Mouse (Mus musculus) heart, embryonic 12.5 days (tissue): Measurements from ENCODE around the gene Psmg1. TPM values are rescaled to one million over a fixed set of nuclear protein-coding genes. Genes with fewer than 3 reads are reported as not detected.
"Not testable (repeated sequence)": the region's sequence is repeated elsewhere in the genome, so short reads cannot be mapped to it uniquely, and the experiment has no call there.

Source experiments
- ATAC-seq: fragments of 200-750 bp; cut with Nextera tagmentation; 2 replicates; pipeline ENCODE4 v1.8.0; 2017; ENCODE audit warnings: moderate TSS enrichment, moderate library complexity; ENCODE audit not compliant: insufficient number of reproducible peaks, low FRiP score
- H3K27ac ChIP-seq: fragments of 300-500 bp; sonication (generic); 2 replicates; pipeline ENCODE4 v1.5.1; 2016; ENCODE audit warnings: mild to moderate bottlenecking, moderate library complexity; ENCODE audit not compliant: poor library complexity, severe bottlenecking
- H3K27me3 ChIP-seq: fragments of 300-500 bp; sonication (generic); replicated peaks from 2 replicates; pipeline ENCODE4 v1.6.1; 2016; ENCODE audit warnings: mild to moderate bottlenecking, moderate library complexity
- H3K36me3 ChIP-seq: fragments of 300-500 bp; sonication (generic); 2 replicates; pipeline ENCODE4 v1.6.1; 2016; ENCODE audit warnings: mild to moderate bottlenecking, moderate library complexity
- H3K4me1 ChIP-seq: fragments of 300-500 bp; sonication (generic); replicated peaks from 2 replicates; pipeline ENCODE4 v1.6.1; 2016; ENCODE audit warnings: mild to moderate bottlenecking
- H3K4me2 ChIP-seq: fragments of 300-500 bp; sonication (generic); 2 replicates; pipeline ENCODE4 v1.6.1; 2016; ENCODE audit warnings: mild to moderate bottlenecking, moderate library complexity
- H3K4me3 ChIP-seq: fragments of 300-500 bp; sonication (generic); 2 replicates; pipeline ENCODE4 v1.5.1; 2016; ENCODE audit warnings: mild to moderate bottlenecking
- H3K9ac ChIP-seq: fragments of 300-500 bp; sonication (generic); 2 replicates; pipeline ENCODE4 v1.6.1; 2016; ENCODE audit warnings: mild to moderate bottlenecking, moderate library complexity
- H3K9me3 ChIP-seq: fragments of 300-500 bp; sonication (generic); replicated peaks from 2 replicates; pipeline ENCODE4 v1.6.1; 2016; ENCODE audit warnings: mild to moderate bottlenecking, moderate library complexity
- WGBS: fragments of 180-500 bp; shearing (Covaris S2); methylation state at CpG from one replicate; pipeline ENCODE4 v1.1.7; 2016; 5-methylcytosine and 5-hydroxymethylcytosine counted together
- polyA plus RNA-seq: library from polyadenylated mRNA; unstranded; fragments of >200 nt; fragmentation: Nextera tagmentation; extraction: Ambion mirVana; gene quantifications from 2 replicates; pipeline ENCODE4 v1.2.1, GENCODE M21; 2016

Gene Psmg1
- polyA plus RNA-seq, result 65.7 and 72.8 TPM in 2 replicates

DNA sequence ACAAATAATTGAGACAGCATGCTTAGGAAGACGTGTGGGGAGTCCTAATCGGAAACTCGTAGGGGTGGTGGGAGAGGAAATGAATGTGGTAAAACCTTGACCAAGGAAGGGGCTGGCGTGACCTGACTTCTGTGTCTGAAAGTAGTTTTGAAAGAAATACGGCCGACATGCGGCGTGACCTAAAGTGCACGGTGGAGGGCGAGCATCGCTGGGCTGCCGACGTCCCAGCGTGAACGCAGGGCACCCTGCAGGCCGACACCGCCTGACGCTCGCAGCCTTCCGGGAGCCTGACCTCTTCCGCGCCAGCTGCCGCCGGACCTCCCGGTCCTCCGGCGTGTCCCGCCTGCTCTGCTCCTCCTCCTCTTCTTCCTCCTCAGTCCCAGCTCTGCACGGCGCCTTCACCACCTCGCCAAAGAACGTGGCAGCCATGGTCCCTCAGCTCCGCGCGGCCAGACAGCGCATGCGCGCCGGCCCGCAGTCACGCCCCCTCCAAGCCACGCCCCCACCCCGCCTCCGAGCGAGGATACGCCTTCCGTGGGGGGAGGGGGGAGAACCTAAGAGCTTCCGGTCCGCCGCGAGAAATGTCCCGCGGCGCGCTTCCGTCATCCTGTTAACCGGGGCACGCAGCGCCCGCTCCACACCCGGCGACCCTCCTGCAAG, at the start of gene Psmg1:
Psmg1 (minus strand) TSS at position 499 of the 660 bp plus-strand sequence.
- Histone ChIP-seq H3K4me1 (peaks cover 10% of the 10 kb centered on the region), H3K4me2 (peak within 1 kb of the TSS; percentile 74), H3K9ac (peak within 1 kb of the TSS; percentile 81), H3K36me3 (peaks cover 34% of the 10 kb centered on the region), H3K4me3 (peak within 1 kb of the TSS; percentile 83), H3K27ac (peak within 1 kb of the TSS; percentile 79), H3K9me3 (no peaks in the 10 kb centered on the region), H3K27me3 (no peaks in the 10 kb centered on the region)
- peak; percentile 93 for ATAC-seq
- under 1% methylated on average over 57 of the region's 62 CpGs for WGBS

DNA sequence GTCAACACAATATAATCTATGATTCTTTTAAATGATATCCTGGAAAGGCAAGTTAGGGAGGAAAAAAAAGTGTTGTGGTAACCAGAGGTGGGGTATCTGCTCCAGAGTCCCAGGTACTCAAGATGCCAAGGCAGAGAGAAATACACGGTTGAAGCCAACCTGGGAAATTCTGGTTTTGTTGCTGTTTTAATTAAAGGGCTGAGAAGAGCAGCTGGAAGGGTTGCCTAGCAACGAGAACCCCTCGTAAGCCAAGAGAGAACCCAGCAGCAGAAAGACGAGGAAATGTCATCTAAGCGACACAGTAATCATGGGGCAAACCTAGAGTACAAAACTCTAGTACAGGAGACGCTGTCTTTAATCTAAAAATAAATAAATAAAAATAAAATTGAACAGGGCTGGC, 48.8 kb upstream of the Psmg1 start:
- WGBS, result 79% methylated on average over 6 of the region's 6 CpGs
- Histone ChIP-seq H3K36me3 (peaks cover 94% of the 10 kb centered on the region), H3K27ac (no peak overlapping the region), H3K4me1 (no peaks in the 10 kb centered on the region), H3K4me2 (no peak overlapping the region), H3K4me3 (no peak overlapping the region), H3K9me3 (no peaks in the 10 kb centered on the region), H3K27me3 (no peaks in the 10 kb centered on the region), H3K9ac (no peak overlapping the region)
- no peak for ATAC-seq

DNA sequence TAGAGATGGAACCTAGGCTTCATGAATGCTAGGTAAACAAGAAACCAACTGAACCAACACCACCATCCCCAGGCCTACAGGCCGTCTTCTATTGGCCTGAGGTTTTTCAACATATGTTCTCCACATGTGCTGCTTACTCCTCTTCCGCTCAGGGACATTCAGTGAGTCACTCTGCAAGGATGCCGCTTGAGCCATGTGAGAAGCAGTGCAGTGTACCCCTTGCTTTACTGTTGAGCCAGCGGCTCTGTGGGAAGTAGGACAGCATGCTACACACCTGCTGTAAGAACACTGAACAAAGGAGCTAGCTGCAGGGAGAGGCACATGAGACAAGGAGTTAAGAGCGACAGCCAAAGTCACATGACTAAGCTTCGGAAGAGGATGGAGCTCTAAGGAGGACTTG, 43.7 kb upstream of the Psmg1 start:
- Histone ChIP-seq H3K4me2 (no peak overlapping the region), H3K27ac (no peak overlapping the region), H3K4me1 (no peaks in the 10 kb centered on the region), H3K9me3 (no peaks in the 10 kb centered on the region), H3K36me3 (peaks cover 93% of the 10 kb centered on the region), H3K4me3 (no peak overlapping the region), H3K27me3 (no peaks in the 10 kb centered on the region), H3K9ac (no peak overlapping the region)
- no peak for ATAC-seq
- 87% methylated on average over 6 of the region's 6 CpGs for WGBS

DNA sequence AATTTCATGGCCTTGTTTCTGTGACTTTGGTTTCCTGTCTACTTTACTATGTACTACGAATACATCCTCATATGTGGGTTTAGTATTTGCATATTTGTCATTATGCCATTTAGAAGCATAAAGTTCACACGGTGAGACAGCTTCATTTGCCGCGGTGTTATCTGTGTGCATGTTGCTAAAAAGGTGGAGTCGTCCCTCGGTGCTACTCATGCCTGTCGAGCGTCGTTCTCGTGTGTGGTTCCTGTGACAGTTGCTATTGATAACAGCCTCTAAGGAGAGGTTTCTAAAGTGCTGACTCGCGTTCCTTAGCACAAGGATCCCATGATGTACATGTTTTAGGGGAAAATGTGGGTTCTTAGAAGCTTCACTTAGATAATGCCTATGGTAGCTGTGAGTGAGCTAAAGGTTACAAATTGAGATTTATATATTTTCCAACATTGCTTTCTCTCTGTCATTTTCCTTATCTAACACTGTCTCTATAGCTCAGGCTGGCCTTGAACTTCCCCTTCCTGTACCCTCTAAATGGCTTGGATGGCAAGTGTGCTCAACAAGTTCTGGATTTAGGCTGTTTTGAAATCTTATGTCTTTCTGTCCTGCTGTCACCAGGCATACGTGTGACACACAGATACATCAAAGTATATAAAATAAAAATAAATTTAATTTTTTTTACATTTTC, 41.7 kb upstream of the Psmg1 start:
- H3K9ac ChIP-seq, result no peak overlapping the region
- no peak for ATAC-seq
- no peak overlapping the region for H3K4me3 ChIP-seq
- H3K9me3 ChIP-seq, result no peaks in the 10 kb centered on the region
- no peaks in the 10 kb centered on the region for H3K4me1 ChIP-seq
- H3K36me3 ChIP-seq, result peaks cover 93% of the 10 kb centered on the region
- no peak overlapping the region for H3K4me2 ChIP-seq
- H3K27ac ChIP-seq, result no peak overlapping the region
- H3K27me3 ChIP-seq, result no peaks in the 10 kb centered on the region
- 43% methylated on average over 13 of the region's 13 CpGs for WGBS

- Histone ChIP-seq H3K9ac (no peak overlapping the region), H3K27ac (no peak overlapping the region), H3K4me1 (no peaks in the 10 kb centered on the region), H3K27me3 (no peaks in the 10 kb centered on the region), H3K36me3 (peaks cover 91% of the 10 kb centered on the region), H3K4me2 (no peak overlapping the region), H3K9me3 (no peaks in the 10 kb centered on the region), H3K4me3 (no peak overlapping the region)
- 91% methylated on average over 2 of the region's 2 CpGs for WGBS
- ATAC-seq, result no peak
Observed at GRCm38 (mm10) chr16:96030476-96031102, 39.8 kb upstream of the Psmg1 start.

DNA sequence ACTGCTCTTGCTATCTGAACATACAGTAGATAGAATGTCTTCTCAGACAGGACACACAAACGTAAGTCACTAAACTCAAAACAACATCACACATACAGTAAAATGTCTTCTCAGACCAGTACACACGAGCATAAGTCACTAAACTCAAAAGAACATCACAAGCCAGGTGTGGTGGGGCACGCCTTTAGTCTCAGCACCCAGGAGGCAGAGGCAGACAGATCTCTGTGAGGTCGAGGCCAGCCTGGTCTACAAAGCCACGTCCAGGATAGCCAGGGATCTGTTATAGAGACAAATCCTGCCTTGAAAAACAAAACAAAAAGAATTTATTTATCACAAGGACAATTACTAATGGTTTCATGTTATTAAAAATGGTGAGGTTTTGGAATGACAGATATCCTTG, 35.5 kb upstream of the Psmg1 start:
- 86% methylated on average over 5 of the region's 5 CpGs for WGBS
- H3K9ac ChIP-seq, result no peak overlapping the region
- ATAC-seq, result no peak
- H3K4me1 ChIP-seq, result no peaks in the 10 kb centered on the region
- no peak overlapping the region for H3K4me3 ChIP-seq
- no peak overlapping the region for H3K4me2 ChIP-seq
- H3K9me3 ChIP-seq, result no peaks in the 10 kb centered on the region
- peaks cover 81% of the 10 kb centered on the region for H3K36me3 ChIP-seq
- H3K27me3 ChIP-seq, result no peaks in the 10 kb centered on the region
- H3K27ac ChIP-seq, result no peak overlapping the region

DNA sequence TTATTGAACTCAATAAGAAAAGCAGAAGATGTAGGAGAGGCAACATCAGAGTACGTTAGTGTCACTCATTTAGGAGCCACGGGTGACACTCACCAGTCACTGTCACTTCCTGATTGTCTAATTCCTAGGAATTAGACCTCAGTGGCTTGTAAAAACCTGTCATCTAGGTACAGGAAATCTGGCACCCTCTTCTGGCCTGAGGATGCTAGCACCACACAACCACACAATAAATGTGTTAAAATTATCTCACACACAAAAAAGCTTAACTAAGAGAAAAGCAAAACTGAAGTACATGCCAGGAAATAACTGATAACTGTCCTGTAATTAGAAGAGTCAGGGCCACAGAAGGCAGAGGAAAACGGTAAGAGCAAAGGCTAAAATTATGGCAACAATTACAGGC, 34.5 kb upstream of the Psmg1 start:
- Histone ChIP-seq H3K4me1 (no peaks in the 10 kb centered on the region), H3K9me3 (no peaks in the 10 kb centered on the region), H3K9ac (no peak overlapping the region), H3K36me3 (peaks cover 80% of the 10 kb centered on the region), H3K4me3 (no peak overlapping the region), H3K27ac (no peak overlapping the region), H3K4me2 (no peak overlapping the region), H3K27me3 (no peaks in the 10 kb centered on the region)
- ATAC-seq, result no peak
- 72% methylated on average over 3 of the region's 3 CpGs for WGBS

DNA sequence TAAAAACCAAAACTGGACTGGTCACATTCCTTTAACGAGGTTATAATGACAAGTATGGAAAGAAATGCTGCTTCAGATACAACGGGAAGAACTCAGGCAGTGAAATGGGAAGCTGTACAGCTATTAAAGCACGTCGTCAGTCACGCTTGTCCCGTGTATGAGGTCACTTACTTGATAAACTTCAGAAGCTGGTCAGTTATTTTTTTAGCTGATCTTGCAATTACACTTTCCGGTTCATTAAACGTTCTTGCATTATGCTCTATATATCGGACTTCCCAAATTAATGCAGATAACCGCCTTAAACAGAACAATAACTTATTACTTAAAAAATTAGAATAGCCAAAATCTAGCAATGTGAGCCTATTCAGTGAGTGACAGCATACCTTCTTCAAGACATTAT, 30.3 kb upstream of the Psmg1 start:
- H3K4me2 ChIP-seq, result no peak overlapping the region
- H3K36me3 ChIP-seq, result peaks cover 81% of the 10 kb centered on the region
- H3K27me3 ChIP-seq, result no peaks in the 10 kb centered on the region
- H3K27ac ChIP-seq, result no peak overlapping the region
- no peaks in the 10 kb centered on the region for H3K4me1 ChIP-seq
- 88% methylated on average over 10 of the region's 10 CpGs for WGBS
- H3K9ac ChIP-seq, result no peak overlapping the region
- ATAC-seq, result no peak
- no peak overlapping the region for H3K4me3 ChIP-seq
- H3K9me3 ChIP-seq, result no peaks in the 10 kb centered on the region

- ATAC-seq, H3K9ac ChIP-seq, H3K4me3 ChIP-seq, H3K4me1 ChIP-seq, H3K4me2 ChIP-seq, H3K27me3 ChIP-seq, H3K27ac ChIP-seq, H3K9me3 ChIP-seq: not testable (repeated sequence)
- WGBS, result no CpG with 5 or more reads among the region's 10 CpGs
- peaks cover 27% of the 10 kb centered on the region for H3K36me3 ChIP-seq
Observed at GRCm38 (mm10) chr16:96009124-96009523, 18.4 kb upstream of the Psmg1 start.

DNA sequence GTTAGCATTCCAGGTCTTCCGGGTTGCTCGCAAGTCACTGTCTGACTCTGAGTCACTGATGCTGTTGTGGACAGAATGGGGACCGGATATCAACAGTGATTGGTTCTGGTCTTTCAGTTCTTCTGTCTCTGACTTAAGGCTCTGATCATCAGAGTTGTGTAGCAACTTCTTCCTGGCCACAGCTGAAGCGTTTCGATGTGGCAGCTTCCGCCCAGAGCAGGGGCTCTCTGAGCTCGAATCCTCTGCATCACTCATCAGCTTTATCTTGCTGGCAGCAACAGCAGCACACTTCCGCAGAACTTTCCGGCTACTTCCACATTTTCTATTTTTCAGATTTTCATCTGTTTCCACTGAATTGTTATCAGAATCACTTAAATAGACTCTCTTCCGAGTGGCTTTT, 13.5 kb upstream of the Psmg1 start:
- not testable (repeated sequence) for ATAC-seq, H3K9ac ChIP-seq, H3K4me3 ChIP-seq, H3K27me3 ChIP-seq, H3K27ac ChIP-seq, H3K4me2 ChIP-seq, H3K9me3 ChIP-seq, H3K4me1 ChIP-seq
- H3K36me3 ChIP-seq, result peaks cover 39% of the 10 kb centered on the region
- WGBS, result no CpG with 5 or more reads among the region's 10 CpGs

GRCm38 (mm10) chr16:95999291-95999690, 8.5 kb upstream of the Psmg1 start:
- 72% methylated on average over 5 of the region's 5 CpGs for WGBS
- Histone ChIP-seq H3K4me2 (no peak overlapping the region), H3K9ac (no peak overlapping the region), H3K4me1 (peaks cover 8% of the 10 kb centered on the region; the same call in 1 of the 2 replicates), H3K4me3 (no peak overlapping the region), H3K27ac (no peak overlapping the region), H3K36me3 (peaks cover 50% of the 10 kb centered on the region), H3K9me3 (no peaks in the 10 kb centered on the region), H3K27me3 (no peaks in the 10 kb centered on the region)
- no peak for ATAC-seq
